Mouse (Mus musculus) gastrocnemius, postnatal 10 days (tissue): ENCODE measurements around the gene Alox5. TPM values are rescaled to one million over a fixed set of nuclear protein-coding genes. Genes with fewer than 3 reads are reported as not detected.
"Not testable (repeated sequence)": the region's sequence is repeated elsewhere in the genome, so short reads cannot be mapped to it uniquely, and the experiment has no call there.

Experiments used
- DNase-seq: peaks from one replicate; pipeline ENCODE4 v3.0.0; 2021; ENCODE audit warnings: mixed read lengths
- long read RNA-seq, 2 experiments: library from polyadenylated mRNA; stranded (forward); transcript quantifications; one replicate each; pipeline ENCODE4 v2.0.0; 2021
- total RNA-seq, 2 experiments: library from RNA; stranded (reverse); gene quantifications; 2 replicates each; pipeline ENCODE4 v1.2.3; 2021

The Alox5 gene
- 1 to 10 TPM; 1.9 to 2.7 TPM for total RNA-seq
- long read RNA-seq, experiment 1, result 0 reads
- long read RNA-seq, experiment 2, partial matches to known transcripts, result 0 of 1 reads
- long read RNA-seq, experiment 2, other reads (novel, unspliced or antisense), result 0 of 1 reads

DNA sequence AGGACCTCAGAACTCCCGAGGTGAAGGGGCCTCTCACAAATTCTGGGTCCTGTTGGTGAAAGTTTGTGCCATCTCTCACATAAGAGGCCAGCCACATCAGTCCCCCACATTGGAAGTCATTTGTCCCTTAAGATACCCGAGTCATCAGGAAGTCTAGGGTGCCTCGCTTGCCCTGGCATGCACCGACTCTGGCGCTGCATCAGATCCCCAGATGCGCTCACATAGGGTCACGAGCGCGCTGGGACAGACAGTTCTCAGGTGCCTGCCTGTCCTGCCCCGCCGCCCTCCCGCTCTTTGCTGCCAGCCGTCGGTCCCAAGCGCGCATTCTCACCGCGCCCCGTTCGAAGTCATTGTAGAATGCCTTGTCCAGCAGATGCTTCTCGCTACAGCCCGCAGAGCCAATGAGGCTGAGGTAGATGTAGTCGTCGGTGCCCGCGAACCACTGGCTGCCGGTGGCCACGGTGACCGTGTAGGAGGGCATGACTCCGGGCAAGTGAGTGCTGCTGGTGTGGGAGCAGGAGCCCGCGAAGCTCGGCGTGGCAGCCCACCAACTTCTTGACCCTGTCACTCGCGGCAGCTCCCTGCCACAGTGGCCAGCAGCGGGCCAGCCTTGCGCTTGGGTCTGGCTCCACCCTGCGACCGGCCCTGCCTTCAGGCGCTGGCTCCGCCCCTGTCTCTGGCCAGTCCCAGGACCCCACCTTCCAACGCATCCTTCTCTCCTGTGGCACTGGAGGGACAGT, at the start of gene Alox5:
Gene Alox5, minus strand, starts transcription at position 635 of the 740 bp plus-strand sequence.
- peak; percentile 35 for DNase-seq

DNA sequence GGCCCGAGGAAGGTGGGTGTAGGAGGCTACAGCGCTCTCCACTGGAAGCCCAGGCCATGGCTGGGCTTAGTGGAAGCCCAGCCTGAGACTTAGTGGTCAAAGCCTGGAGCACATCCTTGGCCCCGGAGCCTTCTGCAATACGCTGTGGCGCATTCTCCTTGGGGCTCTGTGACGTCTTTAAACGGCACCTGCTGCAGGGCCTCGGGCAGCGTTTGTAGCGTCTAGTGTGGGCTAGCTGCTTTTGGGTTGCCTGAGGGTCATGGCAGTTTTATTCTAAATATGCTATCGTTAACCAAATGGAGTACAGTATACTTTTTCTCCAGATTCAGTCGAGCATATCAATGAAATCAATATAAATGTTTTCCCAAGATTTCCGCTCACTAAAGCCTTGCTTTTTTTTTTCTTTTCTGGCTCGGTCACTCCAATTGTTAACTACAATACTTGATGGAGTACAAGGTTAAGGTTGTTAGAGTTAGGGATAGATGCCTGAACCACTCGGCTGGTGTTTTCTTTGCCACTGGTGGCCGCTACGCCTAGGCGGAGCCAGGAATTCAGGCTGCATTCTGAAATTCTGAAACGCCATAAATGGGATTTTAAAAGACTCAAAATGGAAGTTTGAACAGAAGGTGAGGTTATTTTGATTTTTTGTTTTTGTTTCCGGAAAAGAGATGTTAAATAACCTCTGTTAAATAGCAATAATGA, 45.5 kb upstream of the Alox5 start, which contains the start of gene Olfr212:
Gene Olfr212, plus strand, starts transcription at position 215 of the 702 bp plus-strand sequence.
- not testable (repeated sequence) for DNase-seq

DNA sequence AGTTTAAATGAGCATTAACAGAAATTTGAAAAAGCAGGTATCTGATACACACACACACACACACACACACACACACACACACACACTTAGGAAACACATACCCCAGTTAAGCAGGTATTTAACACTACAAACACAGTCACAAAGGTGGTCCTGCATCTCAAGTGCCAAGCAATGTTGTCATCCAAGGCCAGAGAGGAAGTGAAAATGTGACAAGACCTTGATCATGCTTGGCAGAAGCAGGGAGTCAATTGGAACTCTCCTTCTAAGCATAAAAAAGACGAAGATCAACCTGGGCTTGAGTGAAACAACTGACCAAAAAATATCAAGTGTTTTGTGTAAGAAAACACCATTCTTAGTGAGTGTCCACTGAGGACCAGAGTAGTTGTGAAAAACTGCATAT, 35.0 kb upstream of the Alox5 start:
- DNase-seq, result no peak

DNA sequence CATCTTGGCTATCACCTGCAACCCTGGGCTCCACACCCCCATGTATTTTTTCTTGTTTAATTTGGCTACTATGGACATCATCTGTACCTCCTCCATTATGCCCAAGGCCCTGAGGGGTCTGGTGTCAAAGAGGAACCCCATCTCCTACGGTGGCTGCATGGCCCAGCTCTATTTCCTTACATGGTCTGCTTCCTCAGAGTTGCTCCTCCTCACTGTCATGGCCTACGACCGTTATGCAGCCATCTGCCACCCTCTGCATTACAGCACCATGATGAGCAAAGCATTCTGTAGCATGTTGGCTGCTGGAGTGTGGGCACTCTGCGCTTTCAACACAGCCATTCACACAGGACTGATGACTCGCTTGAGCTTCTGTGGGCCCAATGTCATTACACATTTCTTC, 32.8 kb upstream of the Alox5 start:
- DNase-seq, result no peak

DNA sequence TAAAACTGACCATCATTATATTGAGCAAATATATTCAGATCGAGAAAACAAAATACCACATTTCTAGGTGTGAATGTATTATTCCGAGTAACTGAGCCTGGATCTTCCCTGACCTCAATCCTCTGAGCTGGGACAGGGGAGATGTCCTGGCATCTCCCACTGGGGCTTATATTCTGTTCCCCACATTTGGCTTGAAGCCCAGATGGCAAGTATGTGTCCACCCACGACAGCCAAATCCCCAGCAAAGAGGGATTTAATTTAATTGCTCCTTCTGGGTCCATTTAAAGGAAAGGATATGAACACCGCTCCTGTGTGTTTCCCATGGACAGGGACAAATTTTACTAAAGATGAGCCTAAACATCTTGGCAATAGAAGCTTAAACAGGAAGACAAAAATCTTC, 27.8 kb upstream of the Alox5 start, which contains the start of gene Olfr211:
Gene Olfr211, plus strand, starts transcription at position 301 of the 400 bp plus-strand sequence.
- no peak for DNase-seq

DNA sequence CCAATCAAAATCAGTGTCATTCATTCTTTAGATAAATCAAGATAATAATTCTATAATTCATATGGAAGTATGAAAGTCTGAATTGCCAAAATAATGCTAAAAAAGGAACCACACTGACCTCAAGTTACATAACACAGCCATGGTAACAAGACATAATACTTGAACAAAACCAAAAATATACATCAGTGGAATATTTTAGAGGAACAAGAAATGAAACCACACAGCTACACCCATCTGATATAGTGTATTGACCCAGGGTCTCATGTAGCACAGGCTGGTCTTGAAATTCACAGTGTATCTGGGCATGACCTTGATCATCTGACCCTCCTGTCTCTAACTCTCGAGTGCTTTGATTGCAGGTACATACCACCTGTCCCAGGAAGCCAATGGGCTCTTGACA, 25.9 kb upstream of the Alox5 start:
- no peak for DNase-seq

DNA sequence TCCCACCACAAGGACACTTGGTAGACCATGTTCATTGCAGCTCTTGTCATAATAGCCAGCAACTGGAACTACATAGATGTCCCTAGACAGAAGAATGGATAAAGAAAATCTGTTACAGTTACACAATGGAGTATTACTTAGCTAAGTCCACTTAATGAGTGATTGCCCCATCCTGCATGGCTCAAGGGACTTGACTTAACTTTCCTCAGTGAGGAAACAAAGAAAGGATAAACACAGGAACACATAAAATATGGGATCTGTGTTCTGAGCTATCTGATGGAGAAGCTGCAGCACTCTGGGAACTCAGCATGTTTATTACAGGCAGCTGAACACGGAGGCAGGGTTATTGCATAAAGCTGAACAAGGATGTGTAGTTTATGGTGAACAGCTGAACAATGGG, 24.1 kb upstream of the Alox5 start:
- DNase-seq, result no peak

DNA sequence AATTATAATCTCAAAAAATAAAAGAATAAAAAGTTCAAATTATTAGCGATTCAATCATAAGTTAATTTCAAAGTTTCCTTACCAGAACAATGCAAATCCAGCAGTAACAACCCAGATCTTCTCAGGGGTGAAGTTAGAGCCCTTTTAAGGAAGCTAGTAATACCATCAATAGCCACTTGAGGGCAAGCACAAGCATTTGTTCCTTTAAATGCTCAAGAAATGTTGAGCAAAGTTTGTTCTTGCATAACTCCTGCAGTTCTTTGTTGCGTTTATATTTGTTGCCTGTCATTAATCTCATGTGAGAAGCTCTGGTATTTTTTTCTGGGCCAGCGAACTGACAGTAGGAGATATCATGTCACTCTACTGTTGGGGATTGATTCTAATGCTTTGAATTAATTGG, 7.1 kb upstream of the Alox5 start:
- no peak for DNase-seq

DNA sequence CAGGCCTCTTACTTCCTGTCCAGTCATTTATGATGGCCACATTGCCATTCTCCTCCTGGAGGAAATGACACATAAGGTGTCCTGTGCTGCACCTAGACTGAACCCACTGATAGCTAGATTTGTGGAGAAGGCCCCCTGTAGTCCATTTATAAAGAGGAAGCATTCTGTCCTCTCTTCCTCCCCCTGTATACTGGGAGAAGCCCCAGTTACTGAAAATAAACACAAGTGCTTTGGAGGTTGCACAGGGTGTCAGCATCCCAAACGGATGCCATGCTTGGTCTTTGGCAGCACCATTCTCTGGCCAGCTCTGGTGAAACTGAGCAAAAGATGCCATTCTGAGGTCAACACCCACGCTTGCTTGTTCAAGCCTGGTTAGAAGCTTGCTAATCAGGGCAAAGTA, 1.7 kb downstream of the Alox5 start:
- DNase-seq, result no peak

DNA sequence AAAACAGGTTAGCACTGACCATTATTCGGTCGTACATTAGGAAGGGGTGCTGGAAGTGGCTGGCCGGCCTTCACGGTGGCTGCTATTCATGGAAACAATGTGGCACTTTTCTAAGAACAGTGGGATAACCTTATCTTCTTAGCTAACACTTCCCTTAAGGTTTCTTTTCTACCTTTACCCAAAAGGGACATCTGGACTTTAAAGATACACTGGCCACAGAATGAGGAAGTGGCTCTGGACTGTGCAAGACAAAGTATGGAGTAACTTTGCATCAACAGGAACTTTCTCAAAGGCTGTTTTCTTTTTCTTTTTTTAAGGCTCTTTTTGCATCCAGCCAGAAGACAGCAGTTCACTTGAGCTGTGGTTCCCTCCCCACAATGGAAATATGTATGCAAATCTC, 2.2 kb downstream of the Alox5 start:
- no peak for DNase-seq

DNA sequence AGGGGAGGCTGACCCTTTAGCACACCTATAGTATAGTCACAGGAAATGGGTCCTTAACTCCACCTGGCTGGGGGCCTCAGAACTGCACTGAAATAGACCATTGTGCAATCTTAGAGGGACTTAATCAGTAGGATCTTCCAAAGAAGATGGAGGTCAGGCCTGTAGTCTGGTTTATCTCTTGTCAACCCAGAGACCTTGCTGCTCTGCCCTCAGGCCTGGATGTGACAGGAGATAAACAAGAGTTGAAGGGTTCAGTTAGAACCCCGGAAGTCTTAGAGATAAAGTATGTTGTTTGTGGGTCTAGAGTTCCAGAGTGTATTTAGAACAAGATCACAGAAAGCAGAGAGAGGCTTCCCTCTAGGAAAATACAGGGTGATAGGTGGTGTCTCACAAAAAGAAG, 4.5 kb downstream of the Alox5 start:
- no peak for DNase-seq

DNA sequence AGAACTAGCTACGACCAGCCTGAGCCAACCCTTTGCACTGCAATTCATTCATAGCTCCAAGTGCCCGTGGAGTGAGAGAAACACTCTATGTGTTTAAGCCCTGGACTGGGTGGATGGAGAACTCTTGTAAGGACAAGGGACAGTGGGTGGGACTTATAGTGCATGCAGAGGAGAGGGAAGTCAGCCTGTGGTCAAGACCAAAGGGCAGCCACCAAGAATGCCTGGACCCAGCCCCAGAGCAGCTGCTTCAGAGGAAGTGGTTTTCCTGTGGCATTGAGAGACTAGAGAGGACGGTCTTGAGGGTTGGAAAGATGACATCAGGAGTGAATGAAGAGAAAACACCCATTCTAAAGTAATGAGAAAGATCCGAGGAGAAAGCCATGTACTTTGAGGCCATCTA, 5.2 kb downstream of the Alox5 start:
- DNase-seq, result no peak

DNA sequence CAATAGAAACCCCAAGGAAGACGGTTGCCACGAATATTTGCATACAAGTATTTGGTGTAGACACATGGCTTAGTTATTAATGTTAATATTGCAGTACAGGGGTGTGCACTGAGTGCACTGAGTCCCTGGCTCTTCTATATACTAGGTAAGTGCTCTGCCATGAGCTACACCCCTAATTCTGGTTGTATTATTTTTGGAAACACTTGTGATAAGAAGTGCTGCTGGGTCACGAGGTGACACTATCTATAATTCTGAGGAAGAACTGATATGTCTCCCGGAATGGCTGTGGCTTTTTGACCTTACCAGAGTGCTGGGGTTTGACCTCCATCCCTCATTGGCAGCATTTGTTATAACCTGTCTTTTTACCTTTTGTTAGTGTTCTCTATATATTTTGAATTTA, 20.1 kb downstream of the Alox5 start:
- no peak for DNase-seq

DNA sequence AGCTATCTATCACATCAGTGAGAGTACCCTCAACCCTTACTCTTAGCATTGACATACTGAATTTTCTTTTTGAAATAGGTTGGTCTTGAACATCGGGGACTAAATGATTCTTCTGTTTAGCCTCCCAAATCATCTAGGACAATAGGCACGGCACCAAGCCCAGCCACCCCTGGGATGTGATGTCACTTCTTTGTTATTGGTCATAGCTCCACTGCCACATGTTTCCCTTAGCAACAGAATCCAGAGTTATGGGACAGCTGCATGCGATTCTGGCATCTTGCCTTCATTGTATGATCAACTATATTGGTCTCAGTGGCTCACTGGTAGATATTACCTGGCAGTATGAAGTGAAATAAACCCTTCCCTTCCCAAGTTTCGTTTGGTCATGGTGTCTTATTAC, 20.5 kb downstream of the Alox5 start:
- DNase-seq, result no peak

DNA sequence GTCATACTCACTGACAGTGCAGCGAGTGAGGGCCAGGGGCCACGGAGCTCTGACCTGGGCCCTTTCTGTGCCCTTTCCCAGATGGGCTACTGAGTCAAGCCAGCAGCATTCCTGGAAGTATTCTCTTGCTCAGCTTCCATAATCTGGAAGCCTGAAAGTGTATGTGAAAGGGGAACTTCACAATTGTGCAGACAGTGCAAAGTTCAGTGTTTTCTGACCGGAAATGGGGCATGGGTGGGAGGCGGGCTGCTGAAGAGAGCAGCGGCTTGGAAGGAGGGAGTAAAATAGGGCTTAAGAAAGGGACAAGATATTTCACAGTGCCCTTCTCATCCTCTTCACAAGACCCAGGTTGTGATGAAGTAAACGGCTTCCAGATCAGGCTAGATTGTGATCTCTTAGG, 21.4 kb downstream of the Alox5 start:
- DNase-seq, result no peak

DNA sequence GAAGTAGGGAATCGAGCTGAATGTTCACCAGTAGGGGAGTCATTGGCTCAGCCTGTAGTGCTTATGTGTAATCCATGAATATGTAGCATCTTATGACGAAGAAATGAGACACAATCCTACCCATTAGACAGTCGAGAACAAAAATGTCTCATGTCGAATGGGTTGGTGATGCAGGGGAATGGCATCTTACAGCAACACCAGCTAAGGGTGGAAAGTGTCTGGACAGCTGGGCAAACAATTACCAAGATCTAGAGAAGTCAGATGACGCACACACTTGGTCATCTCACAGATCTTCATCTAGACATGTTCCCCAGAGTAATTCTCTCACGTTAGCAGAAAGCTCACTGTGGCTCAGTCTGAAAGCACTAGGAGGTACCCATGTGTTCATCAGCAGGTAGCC, 22.1 kb downstream of the Alox5 start:
- no peak for DNase-seq

DNA sequence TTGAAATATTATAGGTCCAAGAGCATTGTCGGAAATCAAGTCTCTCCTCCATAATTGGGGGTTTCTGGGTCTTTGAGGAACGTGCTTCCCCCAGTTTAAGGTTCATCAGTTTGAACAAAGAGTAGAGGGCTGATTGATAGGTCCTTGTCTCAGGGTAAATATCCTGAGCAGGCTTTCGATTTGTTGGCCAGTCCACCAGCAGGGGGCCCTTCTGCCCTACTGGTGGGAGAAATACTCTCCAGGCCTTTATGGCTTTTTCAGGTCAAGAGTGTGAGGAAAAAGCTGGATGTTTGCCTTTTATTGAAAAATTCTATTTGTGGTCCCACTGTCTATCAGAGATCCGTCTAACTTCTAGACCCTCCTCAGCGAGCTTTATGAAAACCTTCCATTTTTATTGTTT, 32.7 kb downstream of the Alox5 start:
- no peak for DNase-seq

DNA sequence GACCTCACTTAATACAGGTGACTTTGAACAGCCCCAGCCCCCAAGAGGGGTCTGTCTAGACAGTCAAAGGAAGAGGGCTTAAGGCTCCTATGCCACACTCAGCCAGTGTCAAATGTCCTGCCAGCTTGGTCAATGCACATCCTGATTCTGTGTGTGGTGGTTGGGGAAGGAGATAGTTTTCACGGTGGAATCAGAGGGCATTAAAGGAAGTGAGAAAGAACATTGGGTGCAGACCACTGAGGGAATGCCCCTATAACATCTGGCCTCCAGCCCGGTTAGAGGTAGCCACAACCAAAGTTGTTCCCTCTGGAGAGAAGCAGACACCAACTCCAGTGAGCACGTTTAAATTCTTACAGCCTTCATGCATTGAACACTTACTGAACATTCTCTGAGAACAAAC, 33.4 kb downstream of the Alox5 start:
- no peak for DNase-seq

DNA sequence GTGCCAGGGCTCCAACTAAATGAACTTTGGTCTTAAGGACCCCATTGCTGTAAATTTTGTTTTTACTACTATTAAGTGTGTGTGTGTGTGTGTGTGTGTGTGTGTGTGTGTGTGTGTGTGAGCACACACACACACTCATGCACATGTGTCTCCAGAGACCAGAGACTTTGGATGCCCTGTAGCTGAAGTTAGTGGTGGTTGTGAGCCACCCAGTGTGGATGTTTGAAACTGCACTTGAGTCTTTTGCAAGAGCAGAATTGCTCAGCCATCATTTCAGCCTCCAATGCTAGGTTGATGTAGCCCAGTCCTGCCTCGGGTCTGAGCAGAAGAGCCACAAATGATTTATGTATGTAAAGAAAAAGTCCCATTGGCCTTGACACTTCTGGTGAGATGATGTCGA, 37.3 kb downstream of the Alox5 start:
- no peak for DNase-seq

DNA sequence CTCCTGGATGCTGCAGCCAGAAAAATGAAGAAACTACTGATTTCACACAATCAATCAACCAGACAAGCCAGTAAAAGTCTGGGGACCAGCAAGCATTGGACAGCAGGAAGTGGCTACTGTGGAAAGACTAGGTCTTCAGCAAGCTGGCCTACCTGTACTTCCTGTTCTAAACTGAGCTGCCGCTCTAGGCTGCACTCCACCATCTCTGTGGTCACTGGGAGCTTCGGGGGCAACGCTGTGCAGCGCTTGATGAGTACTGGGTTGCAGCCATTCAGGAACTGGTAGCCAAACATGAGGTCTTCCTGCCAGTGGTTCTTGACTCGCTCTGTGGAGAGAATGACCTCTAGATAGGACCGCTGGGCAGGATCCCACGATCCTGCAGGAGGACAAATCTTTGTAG, 38.0 kb downstream of the Alox5 start:
- DNase-seq, result no peak

DNA sequence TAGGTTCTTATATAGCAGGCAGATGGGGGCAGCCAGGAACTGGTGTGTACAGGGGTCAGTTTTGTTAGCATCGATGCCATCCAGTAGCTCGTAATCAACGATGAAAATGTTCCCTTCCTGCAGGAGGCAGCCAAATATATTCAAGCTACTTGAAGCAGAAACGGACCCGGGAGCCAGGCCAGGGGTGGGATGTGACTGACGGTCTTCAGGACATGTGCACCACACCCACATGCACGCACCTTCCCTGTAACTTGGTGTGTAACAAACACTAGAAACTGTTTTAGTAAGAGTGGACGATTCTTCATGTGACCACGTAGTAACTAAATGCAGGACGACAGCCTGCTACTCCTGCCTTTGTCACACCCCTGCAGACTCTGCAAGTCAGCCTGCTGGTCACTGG, 40.7 kb downstream of the Alox5 start:
- no peak for DNase-seq

DNA sequence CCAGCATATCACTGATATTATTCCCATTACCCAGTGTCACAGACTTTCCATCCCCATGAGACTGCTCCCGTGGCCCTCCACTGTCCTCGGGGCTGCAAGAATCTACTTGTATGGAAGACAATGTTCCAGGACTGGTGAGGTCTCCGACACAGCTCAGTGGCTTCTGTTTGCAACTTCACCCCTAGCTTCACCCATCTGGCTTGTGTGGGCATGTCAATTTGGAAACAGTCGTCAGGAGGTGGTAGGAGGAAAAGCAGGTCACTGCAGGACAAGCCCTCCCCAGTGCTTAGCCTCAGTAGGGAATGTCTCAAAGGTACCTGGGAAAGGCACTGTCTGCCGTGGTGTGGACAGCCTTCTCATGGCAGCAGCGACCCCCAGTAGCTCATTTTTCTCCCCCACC, 41.3 kb downstream of the Alox5 start:
- DNase-seq, result no peak

DNA sequence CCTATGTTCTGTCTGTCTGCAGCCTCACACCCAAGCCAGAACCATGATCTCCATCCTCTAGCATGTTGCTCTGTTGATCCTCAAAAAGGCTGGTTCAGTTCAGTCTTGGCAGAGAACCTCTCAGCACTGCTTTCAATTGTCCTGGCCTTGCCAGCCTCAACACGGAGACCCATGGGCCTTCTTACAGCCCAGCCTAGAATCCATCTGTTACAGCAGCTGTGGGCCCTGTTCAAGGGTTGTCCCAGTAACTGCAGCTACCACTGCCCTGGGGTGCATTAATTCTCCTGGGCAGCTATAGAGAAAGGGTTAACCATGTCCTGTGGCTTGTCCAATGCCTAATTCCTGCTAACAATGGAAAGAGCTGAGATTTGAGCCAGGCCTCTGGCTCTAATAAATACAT, 42.5 kb downstream of the Alox5 start:
- no peak for DNase-seq
